In the genomic region with DNA sequence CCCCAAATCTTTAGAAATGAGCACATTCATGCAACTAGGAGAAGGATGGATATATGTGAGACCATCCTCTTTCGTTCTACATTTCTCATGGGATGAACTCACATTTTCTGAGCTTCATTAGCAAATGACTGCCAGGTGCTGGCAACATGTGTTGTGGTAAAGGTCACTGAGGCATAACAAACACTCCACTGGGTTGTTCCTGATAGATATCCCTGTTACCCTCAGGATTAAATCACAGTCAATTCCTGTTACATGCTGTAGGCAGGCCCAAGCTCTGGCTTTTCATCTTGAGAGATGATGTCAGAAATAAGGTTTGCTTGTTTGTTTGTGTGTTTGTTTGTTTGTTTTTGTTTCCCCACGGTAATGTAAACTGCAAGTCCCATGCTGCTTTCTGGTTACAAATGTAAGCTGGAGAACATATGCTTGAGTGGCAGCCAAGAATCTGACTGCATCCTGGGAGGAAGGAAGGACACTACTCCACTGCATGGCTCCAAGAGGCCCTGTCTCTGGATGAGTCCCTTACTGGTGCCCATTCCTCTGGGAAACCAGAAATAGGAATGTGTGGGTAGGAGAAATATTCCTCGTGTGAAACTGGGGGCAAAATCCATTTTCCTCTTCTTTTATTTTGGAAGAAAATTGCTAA, we compare ENCODE assay signal across 28 mouse cellular contexts.
A peak's percentile ranks its signal among the peaks of the same experiment; 100 is the strongest.
DNase-seq lines count a peak whose midpoint lies in the region; ATAC-seq and TF ChIP-seq lines count a peak whose summit lies in the region.
"Had no signal": no experiment of that assay in that cellular context is flagged by ENCODE, and none has a peak within 500 bp of the region (broad histone marks: within the 10 kb centered on the region; RNA-seq: fewer than 3 reads in every experiment).

No protein-coding gene starts in this region.

- WGBS in hindbrain, postnatal 0 days: 50% methylated on average over 3 of the region's 3 CpGs
- WGBS in hindbrain, embryonic 12.5 days: 65% methylated on average over 3 of the region's 3 CpGs

- H3K9ac ChIP-seq in hindbrain, postnatal 0 days (replicated peaks; ENCODE audit: low read length): no peak overlapping the region
- H3K9ac ChIP-seq in hindbrain, embryonic 12.5 days: no peak overlapping the region
- H3K9ac ChIP-seq: forebrain, embryonic 13.5 days; heart, embryonic 15.5 days; hindbrain, embryonic 14.5 days; intestine, embryonic 15.5 days; liver, embryonic 14.5 days; neural tube, embryonic 12.5 days had no signal

- H3K27ac ChIP-seq in hindbrain, postnatal 0 days: peak overlapping the region; percentile 2; the same call in 1 of the 2 replicates
- no peak overlapping the region for H3K27ac ChIP-seq in hindbrain, embryonic 12.5 days
- H3K27ac ChIP-seq: forebrain, embryonic 13.5 days; heart, embryonic 10.5 days; heart, embryonic 15.5 days; hindbrain, embryonic 14.5 days; intestine, embryonic 15.5 days; layer of hippocampus, adult 2 months; left cerebral cortex, adult 2 months; liver, embryonic 14.5 days; neural tube, embryonic 12.5 days had no signal

- TF ChIP-seq CTCF in hindbrain, postnatal 0 days (IDR thresholded peaks at IDR 0.05; ENCODE audit: low read depth): no peak

- H3K4me3 ChIP-seq in hindbrain, postnatal 0 days (ENCODE audit: low read length): no peak overlapping the region
- no peak overlapping the region for H3K4me3 ChIP-seq in hindbrain, embryonic 12.5 days
- H3K4me3 ChIP-seq: forebrain, embryonic 13.5 days; heart, embryonic 10.5 days; heart, embryonic 15.5 days; intestine, embryonic 15.5 days; layer of hippocampus, adult 2 months; left cerebral cortex, adult 2 months; myocyte; neural tube, embryonic 12.5 days had no signal

- H3K9me3 ChIP-seq in hindbrain, postnatal 0 days (ENCODE audit: low read length): no peaks in the 10 kb centered on the region
- no peaks in the 10 kb centered on the region for H3K9me3 ChIP-seq in hindbrain, embryonic 12.5 days (replicated peaks)
- H3K9me3 ChIP-seq: forebrain, embryonic 13.5 days; heart, embryonic 10.5 days; heart, embryonic 15.5 days; intestine, embryonic 15.5 days; neural tube, embryonic 12.5 days had no signal

- no peaks in the 10 kb centered on the region for H3K36me3 ChIP-seq in hindbrain, postnatal 0 days (ENCODE audit: insufficient read depth, low read length)
- no peaks in the 10 kb centered on the region for H3K36me3 ChIP-seq in hindbrain, embryonic 12.5 days
- H3K36me3 ChIP-seq: heart, embryonic 10.5 days; heart, embryonic 15.5 days; intestine, embryonic 15.5 days; neural tube, embryonic 12.5 days had no signal

- H3K4me2 ChIP-seq in hindbrain, postnatal 0 days (ENCODE audit: low read depth, low read length): no peak overlapping the region
- H3K4me2 ChIP-seq in hindbrain, embryonic 12.5 days (replicated peaks): no peak overlapping the region
- H3K4me2 ChIP-seq: forebrain, embryonic 13.5 days; heart, embryonic 15.5 days; hindbrain, embryonic 14.5 days; intestine, embryonic 15.5 days; midbrain, embryonic 11.5 days; neural tube, embryonic 12.5 days had no signal

- peak; percentile 69 for ATAC-seq in hindbrain, postnatal 0 days
- ATAC-seq in hindbrain, embryonic 12.5 days (ENCODE audit: low FRiP score): no peak
- ATAC-seq: CD4-positive, CD25-positive, alpha-beta regulatory T cell, adult 4 months; intestine, embryonic 15.5 days; midbrain, embryonic 16.5 days had no signal

- no peaks in the 10 kb centered on the region for H3K4me1 ChIP-seq in hindbrain, postnatal 0 days (ENCODE audit: insufficient read depth, low read length)
- H3K4me1 ChIP-seq in hindbrain, embryonic 12.5 days: no peaks in the 10 kb centered on the region
- H3K4me1 ChIP-seq: forebrain, embryonic 13.5 days; heart, embryonic 10.5 days; heart, embryonic 15.5 days; intestine, embryonic 15.5 days; neural tube, embryonic 12.5 days had no signal

- H3K27me3 ChIP-seq in hindbrain, postnatal 0 days (ENCODE audit: insufficient read depth, low read length): no peaks in the 10 kb centered on the region
- no peaks in the 10 kb centered on the region for H3K27me3 ChIP-seq in hindbrain, embryonic 12.5 days
- H3K27me3 ChIP-seq: forebrain, embryonic 13.5 days; heart, embryonic 15.5 days; intestine, embryonic 15.5 days; neural tube, embryonic 12.5 days had no signal

- DNase-seq in cerebellum, postnatal 25 days: peak; percentile 4 to 14
- no peak for DNase-seq in cerebellum, adult 18-20 months
- peak; percentile 31 for DNase-seq in hindbrain, postnatal 0 days (ENCODE audit: low spot score)
- peak; percentile 13 for DNase-seq in retina, embryonic 14.5 days (ENCODE audit: low spot score)
- DNase-seq in retina, postnatal 1 day: no peak
- no peak for DNase-seq in heart, adult 11 months
- DNase-seq: adrenal gland, adult 2 months; adrenal gland, postnatal 36 days; gastrocnemius, postnatal 10 days; kidney, adult 2 months; kidney, postnatal 36 days; lung, adult 2 months; lung, postnatal 14 days; thymus, postnatal 4 days had no signal

Comparison
In these comparisons a context has a peak if more than half of its experiments do, and no peak if none do; other contexts are left out.
1. DNase-seq: peak in cerebellum, postnatal 25 days (2 of 2), hindbrain, postnatal 0 days (single experiment) and retina, embryonic 14.5 days (single experiment); none in cerebellum, adult 18-20 months (0 of 2), retina, postnatal 1 day (single experiment) and heart, adult 11 months (single experiment).